Mouse (Mus musculus) heart, embryonic 10.5 days (tissue): ENCODE data around the gene Atp6v0b. TPM values are rescaled to one million over a fixed set of nuclear protein-coding genes. Genes with fewer than 3 reads are reported as not detected.

Experiments used
- DNase-seq: peaks from one replicate; pipeline ENCODE4 v3.0.0-alpha.2; 2017; ENCODE audit warnings: low spot score
- H3K27ac ChIP-seq: fragments of 300-500 bp; sonication (generic); 2 replicates; pipeline ENCODE4 v1.5.1; 2016; ENCODE audit warnings: mild to moderate bottlenecking
- H3K27me3 ChIP-seq: fragments of 300-500 bp; sonication (generic); 2 replicates; pipeline ENCODE4 v1.6.1; 2016; ENCODE audit warnings: mild to moderate bottlenecking; ENCODE audit not compliant: poor library complexity, insufficient read depth, severe bottlenecking
- H3K36me3 ChIP-seq: fragments of 300-500 bp; sonication (generic); 2 replicates; pipeline ENCODE4 v1.6.1; 2016; ENCODE audit warnings: mild to moderate bottlenecking, moderate library complexity
- H3K4me1 ChIP-seq: fragments of 300-500 bp; sonication (generic); 2 replicates; pipeline ENCODE4 v1.6.1; 2016; ENCODE audit warnings: mild to moderate bottlenecking
- H3K4me3 ChIP-seq: fragments of 300-500 bp; sonication (generic); 2 replicates; pipeline ENCODE4 v1.5.1; 2016; ENCODE audit warnings: mild to moderate bottlenecking, moderate library complexity
- H3K9me3 ChIP-seq: fragments of 300-500 bp; sonication (generic); 2 replicates; pipeline ENCODE4 v1.6.1; 2016; ENCODE audit warnings: mild to moderate bottlenecking, moderate library complexity
- WGBS: fragments of 180-500 bp; shearing (Covaris S2); methylation state at CpG from one replicate; pipeline ENCODE4 v1.1.7; 2016; 5-methylcytosine and 5-hydroxymethylcytosine counted together
- polyA plus RNA-seq: library from polyadenylated mRNA; unstranded; fragments of >200 nt; fragmentation: Nextera tagmentation; extraction: Ambion mirVana; gene quantifications from 2 replicates; pipeline ENCODE4 v1.2.1, GENCODE M21; 2016

Gene Atp6v0b
- polyA plus RNA-seq, 1 experiment from 2014 or later, result 208 TPM

DNA sequence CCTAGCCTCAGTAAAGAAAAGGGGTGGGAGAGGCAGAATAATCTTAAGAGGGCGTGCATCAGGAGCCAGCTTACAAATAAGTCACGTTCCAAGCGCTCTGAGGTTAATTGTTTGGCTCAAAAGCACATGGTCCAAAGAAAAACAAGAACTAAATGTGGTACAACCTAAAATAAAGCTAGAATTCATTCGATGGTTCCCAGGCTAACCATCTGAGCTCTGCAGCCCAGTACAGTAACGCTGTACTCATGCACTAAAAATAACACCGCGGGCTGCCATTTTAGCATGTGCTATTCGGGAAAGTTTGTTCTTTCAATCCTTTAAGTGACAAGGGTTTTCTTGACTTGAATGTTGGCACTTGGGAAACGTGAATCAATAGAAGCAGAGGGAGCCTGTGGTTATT is 26.6 kb downstream of the Atp6v0b start:
- DNase-seq, result no peak
- Histone ChIP-seq H3K27me3 (peaks cover 34% of the 10 kb centered on the region), H3K27ac (no peak overlapping the region), H3K36me3 (peaks cover 27% of the 10 kb centered on the region), H3K4me1 (peaks cover 28% of the 10 kb centered on the region), H3K9me3 (no peaks in the 10 kb centered on the region), H3K4me3 (no peak overlapping the region)
- WGBS, result 87% methylated on average over 9 of the region's 9 CpGs

DNA sequence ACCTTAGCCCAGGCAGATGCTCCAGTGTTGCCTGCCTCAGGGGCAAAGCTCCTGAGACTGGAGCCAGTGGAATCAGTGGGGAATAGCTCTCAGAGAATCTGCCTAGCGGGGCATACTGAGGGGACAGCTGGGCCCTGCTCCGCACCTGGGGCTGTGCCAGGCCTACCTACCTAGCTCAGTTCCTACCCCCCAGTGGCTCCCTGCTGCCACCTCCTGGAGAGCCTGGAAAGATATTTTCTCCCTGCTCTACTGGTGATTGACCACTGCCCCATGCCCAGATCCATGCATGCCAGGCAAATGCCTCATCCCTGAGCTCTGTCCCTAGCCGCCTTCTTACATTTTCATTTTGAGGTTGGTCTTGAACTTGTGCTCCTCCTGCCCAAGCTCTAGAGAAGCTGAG is 28.3 kb downstream of the Atp6v0b start:
- Histone ChIP-seq H3K36me3 (peaks cover 14% of the 10 kb centered on the region; the same call in 1 of the 2 replicates), H3K27me3 (peaks cover 30% of the 10 kb centered on the region; the same call in 1 of the 2 replicates), H3K27ac (no peak overlapping the region), H3K4me1 (peaks cover 40% of the 10 kb centered on the region), H3K9me3 (no peaks in the 10 kb centered on the region), H3K4me3 (no peak overlapping the region)
- 65% methylated on average over 3 of the region's 3 CpGs for WGBS
- no peak for DNase-seq

DNA sequence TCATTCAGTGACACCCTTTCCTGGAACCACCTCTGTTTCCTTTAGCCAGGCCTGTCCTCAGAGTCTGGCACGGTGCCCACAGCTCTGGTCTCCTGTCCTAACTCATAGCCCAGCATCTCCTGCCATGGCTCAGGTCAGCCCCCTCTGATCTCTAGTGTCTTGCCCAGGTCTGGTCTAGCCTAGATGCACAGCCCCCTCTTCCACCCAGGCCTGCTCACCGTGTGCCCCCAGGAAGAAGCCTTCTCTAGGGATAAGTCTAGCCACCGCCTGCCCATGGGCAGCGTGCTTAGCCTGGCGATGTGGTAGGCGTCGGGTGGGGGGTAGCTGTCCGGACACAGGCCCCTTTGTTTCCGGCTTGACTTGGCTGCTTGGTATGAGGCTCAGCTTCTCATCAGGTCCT is 32.0 kb downstream of the Atp6v0b start:
- peaks cover 14% of the 10 kb centered on the region; the same call in 1 of the 2 replicates for H3K36me3 ChIP-seq
- H3K4me3 ChIP-seq, result no peak overlapping the region
- H3K4me1 ChIP-seq, result peaks cover 26% of the 10 kb centered on the region
- peaks cover 28% of the 10 kb centered on the region; the same call in 1 of the 2 replicates for H3K27me3 ChIP-seq
- WGBS, result 77% methylated on average over 9 of the region's 9 CpGs
- no peaks in the 10 kb centered on the region for H3K9me3 ChIP-seq
- 0 out of 2 replicates have a peak overlapping the region, but pooled peaks have one; percentile 32 for H3K27ac ChIP-seq
- no peak for DNase-seq

DNA sequence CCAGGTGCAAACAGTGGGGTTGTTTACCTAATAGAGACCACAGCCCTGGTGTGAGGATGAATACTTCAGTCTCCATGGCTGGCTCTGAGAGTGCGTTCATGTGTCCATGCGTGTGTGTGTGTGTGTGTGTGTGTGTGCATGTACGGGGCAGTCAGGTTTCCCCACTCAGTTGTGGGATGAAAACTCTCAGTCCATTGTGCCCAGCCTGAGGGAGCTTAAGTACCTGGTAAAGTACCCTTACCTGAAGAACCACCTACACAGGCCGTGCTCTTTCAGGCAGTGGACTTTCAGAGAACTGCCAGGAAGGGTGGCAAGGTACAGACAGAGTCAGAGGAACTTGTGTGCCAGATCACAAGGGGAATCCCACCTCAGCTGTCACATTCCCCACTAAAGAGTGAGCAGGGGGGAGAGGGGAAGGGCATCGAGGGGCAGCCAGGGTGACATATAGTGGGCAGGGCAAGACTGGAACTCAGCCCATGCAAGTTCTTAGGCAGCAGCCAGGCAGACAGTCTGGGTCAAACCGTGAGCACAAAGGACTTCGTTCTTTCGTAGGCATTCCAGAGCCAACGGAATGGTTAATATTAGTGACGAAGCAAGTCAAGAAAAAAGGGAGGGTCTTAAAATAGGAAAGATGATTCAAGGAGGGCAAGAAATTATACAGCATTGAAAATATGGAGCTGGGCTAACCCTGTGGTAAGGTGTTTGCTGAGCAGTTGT is 34.8 kb downstream of the Atp6v0b start:
- peaks cover 14% of the 10 kb centered on the region; the same call in 1 of the 2 replicates for H3K36me3 ChIP-seq
- H3K4me3 ChIP-seq, result no peak overlapping the region
- H3K4me1 ChIP-seq, result peaks cover 33% of the 10 kb centered on the region
- H3K27ac ChIP-seq, result no peak overlapping the region
- H3K27me3 ChIP-seq, result peaks cover 34% of the 10 kb centered on the region; the same call in 1 of the 2 replicates
- H3K9me3 ChIP-seq, result no peaks in the 10 kb centered on the region
- 87% methylated on average over 10 of the region's 10 CpGs for WGBS
- DNase-seq, result no peak

DNA sequence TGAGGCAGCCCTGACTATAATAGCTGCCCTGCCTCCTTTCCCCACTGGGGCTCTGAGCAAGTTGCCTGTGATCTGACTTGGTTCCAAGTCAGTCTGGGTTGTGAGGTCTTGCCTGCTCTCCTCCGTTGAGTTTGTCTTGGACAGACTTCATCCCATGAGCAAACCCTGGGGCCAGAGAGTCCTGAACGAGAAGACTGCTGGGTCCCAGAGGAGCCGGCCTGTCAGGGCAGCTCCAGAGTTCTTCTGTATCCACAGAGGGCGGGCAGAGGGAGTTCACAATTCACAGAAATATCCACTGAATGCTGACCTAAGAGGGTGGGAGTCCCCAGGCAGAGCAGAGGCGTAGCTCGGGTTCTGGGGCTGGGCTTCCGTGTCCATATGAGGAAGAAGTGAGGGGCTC is 36.3 kb downstream of the Atp6v0b start:
- no peak for DNase-seq
- Histone ChIP-seq H3K4me3 (no peak overlapping the region), H3K36me3 (peaks cover 2% of the 10 kb centered on the region; the same call in 1 of the 2 replicates), H3K27me3 (peaks cover 25% of the 10 kb centered on the region; the same call in 1 of the 2 replicates), H3K27ac (no peak overlapping the region), H3K4me1 (peaks cover 36% of the 10 kb centered on the region), H3K9me3 (no peaks in the 10 kb centered on the region)
- WGBS, result 80% methylated on average over 7 of the region's 7 CpGs

DNA sequence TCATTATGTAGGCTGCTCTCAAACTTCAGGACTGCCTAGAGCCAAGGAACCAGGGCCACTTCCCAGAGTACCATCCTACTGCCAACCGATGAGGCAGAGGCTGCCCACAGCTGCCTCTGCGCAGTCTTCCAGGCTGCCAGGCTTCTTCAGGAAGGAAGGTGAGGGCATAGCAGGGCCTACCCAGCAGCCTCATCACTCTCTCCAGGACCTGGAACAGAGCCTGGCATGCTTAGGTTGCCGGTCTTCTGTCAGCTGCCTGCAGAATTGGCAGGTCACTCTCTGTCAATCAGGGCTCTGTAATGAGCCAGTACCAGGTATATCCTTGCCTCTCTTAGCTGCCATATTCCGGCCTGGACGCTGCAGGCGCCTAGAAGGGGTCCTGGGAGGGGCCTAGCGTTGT is 37.0 kb downstream of the Atp6v0b start:
- DNase-seq, result no peak

DNA sequence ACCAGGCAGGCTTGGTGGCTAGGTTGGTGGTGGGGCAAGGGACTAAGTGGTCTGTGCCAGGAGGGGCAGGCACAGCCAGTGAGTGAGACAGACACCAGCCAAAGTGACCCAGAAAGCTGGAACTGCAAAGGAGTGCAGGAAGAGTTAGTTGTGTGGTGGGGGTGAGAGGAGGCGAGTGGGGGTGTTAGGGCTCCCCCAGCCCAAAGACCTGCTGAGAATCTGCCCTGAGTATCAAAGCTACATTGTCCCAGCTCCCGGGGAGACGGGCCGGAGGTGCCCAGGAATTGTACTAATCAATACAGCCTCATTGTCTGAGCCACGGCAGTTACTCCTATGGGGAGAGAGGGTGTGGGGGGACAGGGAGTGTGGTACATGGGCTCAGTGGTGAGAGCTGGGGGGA is 37.6 kb downstream of the Atp6v0b start:
- 72% methylated on average over 5 of the region's 5 CpGs for WGBS
- Histone ChIP-seq H3K4me3 (no peak overlapping the region), H3K4me1 (peaks cover 24% of the 10 kb centered on the region), H3K27ac (no peak overlapping the region; the same call in 1 of the 2 replicates), H3K36me3 (peaks cover 7% of the 10 kb centered on the region; the same call in 1 of the 2 replicates), H3K27me3 (peaks cover 28% of the 10 kb centered on the region; the same call in 1 of the 2 replicates), H3K9me3 (no peaks in the 10 kb centered on the region)
- DNase-seq, result no peak

More for the DNA sequence above, 37.0 kb downstream of the Atp6v0b start:
- no peaks in the 10 kb centered on the region for H3K9me3 ChIP-seq
- H3K36me3 ChIP-seq, result peaks cover 7% of the 10 kb centered on the region; the same call in 1 of the 2 replicates
- H3K4me1 ChIP-seq, result peaks cover 31% of the 10 kb centered on the region
- no peak overlapping the region for H3K4me3 ChIP-seq
- peaks cover 24% of the 10 kb centered on the region; the same call in 1 of the 2 replicates for H3K27me3 ChIP-seq
- 84% methylated on average over 7 of the region's 7 CpGs for WGBS
- H3K27ac ChIP-seq, result no peak overlapping the region; the same call in 1 of the 2 replicates

DNA sequence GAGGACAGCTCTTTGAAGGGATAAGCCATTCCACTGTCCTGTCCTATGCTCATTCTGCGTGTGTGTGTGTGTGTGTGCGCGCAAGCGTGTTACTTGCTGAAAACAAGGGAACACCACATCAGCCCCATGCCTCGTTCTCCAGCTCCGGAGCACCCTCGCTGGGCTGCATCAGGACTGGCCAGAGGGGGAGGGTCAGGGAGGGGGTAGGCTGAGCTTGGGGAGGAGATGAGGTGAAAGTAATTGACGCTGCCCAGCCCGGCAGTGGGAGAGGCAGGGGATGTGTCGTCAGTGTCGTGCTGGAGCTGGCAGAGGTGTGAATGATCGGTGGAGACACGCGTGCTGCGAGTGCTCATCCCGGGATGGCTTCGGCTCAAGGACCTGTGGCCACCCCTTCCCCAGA is 38.1 kb downstream of the Atp6v0b start:
- WGBS, result 51% methylated on average over 17 of the region's 17 CpGs
- DNase-seq, result no peak
- Histone ChIP-seq H3K27me3 (peaks cover 28% of the 10 kb centered on the region; the same call in 1 of the 2 replicates), H3K27ac (no peak overlapping the region), H3K9me3 (no peaks in the 10 kb centered on the region), H3K4me1 (peaks cover 20% of the 10 kb centered on the region), H3K36me3 (peaks cover 7% of the 10 kb centered on the region; the same call in 1 of the 2 replicates), H3K4me3 (no peak overlapping the region)

DNA sequence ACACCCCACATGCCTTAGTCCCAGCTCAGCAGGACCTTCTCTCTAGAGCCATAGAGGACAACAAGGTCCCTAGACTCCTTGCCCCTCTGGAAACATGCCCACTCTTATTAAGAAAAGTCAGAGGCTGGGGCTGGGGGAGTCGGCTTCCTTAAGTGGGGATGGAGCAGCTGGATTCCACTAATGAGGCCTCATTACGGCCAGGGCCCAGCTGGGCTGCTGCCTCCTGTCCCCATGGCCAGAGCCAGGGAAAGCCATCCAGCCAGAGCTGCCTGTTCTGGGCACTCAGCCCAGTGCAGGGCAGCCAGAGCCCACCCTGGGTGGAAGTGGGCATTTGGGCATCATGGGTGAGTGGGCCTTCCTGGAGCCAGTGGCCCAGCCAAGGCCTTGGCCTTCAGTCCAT is 40.1 kb downstream of the Atp6v0b start:
- H3K4me1 ChIP-seq, result peaks cover 20% of the 10 kb centered on the region
- H3K36me3 ChIP-seq, result peaks cover 7% of the 10 kb centered on the region; the same call in 1 of the 2 replicates
- no peak overlapping the region for H3K4me3 ChIP-seq
- DNase-seq, result no peak
- 68% methylated on average over 2 of the region's 2 CpGs for WGBS
- H3K27me3 ChIP-seq, result peaks cover 34% of the 10 kb centered on the region; the same call in 1 of the 2 replicates
- H3K9me3 ChIP-seq, result no peaks in the 10 kb centered on the region
- H3K27ac ChIP-seq, result no peak overlapping the region

DNA sequence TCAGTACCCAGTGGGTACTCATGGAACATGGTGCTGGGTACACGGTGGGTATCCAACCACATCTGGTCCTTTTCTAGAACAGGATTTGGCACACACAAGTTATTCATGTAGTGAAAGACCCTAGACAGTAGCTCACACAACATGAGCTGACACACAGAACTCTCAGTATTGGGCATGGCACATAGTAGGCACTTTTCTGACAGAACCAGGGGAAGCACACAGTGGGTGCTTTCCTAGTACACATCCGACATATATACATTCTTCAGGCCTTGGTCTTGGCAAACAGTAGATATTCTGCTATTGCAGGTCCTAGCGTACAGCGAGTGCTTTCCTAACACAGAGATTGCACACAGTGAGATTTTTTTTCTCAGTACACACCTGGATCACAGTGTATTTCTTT is 40.9 kb downstream of the Atp6v0b start:
- Histone ChIP-seq H3K9me3 (no peaks in the 10 kb centered on the region), H3K36me3 (peaks cover 7% of the 10 kb centered on the region; the same call in 1 of the 2 replicates), H3K27ac (no peak overlapping the region), H3K27me3 (peaks cover 34% of the 10 kb centered on the region; the same call in 1 of the 2 replicates), H3K4me1 (peaks cover 20% of the 10 kb centered on the region), H3K4me3 (no peak overlapping the region)
- 96% methylated on average over 4 of the region's 4 CpGs for WGBS
- DNase-seq, result no peak

DNA sequence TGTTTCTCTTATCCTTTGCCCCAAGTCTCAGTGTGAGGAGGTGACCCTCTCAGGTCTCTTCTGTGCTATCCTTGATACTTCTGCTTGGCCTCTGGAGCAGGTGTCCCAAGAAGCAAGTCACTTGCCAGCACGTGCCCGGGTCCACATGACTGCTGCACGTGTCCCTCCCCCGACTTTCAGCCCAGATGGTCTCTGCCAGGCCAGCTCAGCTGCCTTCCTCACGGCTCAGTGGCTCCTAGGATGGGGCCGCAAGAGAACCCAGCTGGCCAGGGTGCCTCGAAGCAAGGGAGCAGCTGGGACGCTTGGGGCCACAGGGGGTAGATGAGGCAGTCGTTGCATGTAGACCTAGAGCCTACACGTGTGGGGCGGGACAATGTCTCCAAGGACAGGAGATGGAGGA is 41.8 kb downstream of the Atp6v0b start:
- DNase-seq, result no peak
- no peak overlapping the region for H3K4me3 ChIP-seq
- 84% methylated on average over 11 of the region's 11 CpGs for WGBS
- peaks cover 31% of the 10 kb centered on the region; the same call in 1 of the 2 replicates for H3K27me3 ChIP-seq
- no peak overlapping the region for H3K27ac ChIP-seq
- H3K9me3 ChIP-seq, result no peaks in the 10 kb centered on the region
- H3K4me1 ChIP-seq, result peaks cover 20% of the 10 kb centered on the region
- peaks cover 7% of the 10 kb centered on the region; the same call in 1 of the 2 replicates for H3K36me3 ChIP-seq

DNA sequence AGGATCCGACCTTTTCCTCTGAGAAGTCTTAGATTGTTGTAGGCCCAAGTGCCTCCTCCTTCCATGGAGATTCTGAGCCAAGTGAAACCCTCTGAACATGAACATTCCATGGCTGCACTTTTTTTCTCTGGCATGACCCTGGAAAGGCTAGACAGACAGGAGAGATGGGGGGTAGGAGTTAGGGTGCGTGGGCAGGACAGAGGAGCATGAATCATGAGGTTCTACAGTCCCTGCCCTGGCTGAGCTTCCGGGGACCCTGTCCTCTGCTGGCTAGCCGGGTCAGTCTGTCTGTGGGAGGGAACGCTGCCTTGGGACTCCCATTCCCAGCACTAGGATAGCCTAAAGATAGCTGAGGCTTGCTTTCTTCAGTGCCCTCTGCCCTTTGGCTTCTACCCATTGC is 42.7 kb downstream of the Atp6v0b start:
- H3K4me3 ChIP-seq, result no peak overlapping the region
- peaks cover 24% of the 10 kb centered on the region; the same call in 1 of the 2 replicates for H3K27me3 ChIP-seq
- 87% methylated on average over 5 of the region's 5 CpGs for WGBS
- peaks cover 7% of the 10 kb centered on the region; the same call in 1 of the 2 replicates for H3K36me3 ChIP-seq
- H3K4me1 ChIP-seq, result peaks cover 11% of the 10 kb centered on the region
- no peaks in the 10 kb centered on the region for H3K9me3 ChIP-seq
- no peak overlapping the region for H3K27ac ChIP-seq
- DNase-seq, result no peak

DNA sequence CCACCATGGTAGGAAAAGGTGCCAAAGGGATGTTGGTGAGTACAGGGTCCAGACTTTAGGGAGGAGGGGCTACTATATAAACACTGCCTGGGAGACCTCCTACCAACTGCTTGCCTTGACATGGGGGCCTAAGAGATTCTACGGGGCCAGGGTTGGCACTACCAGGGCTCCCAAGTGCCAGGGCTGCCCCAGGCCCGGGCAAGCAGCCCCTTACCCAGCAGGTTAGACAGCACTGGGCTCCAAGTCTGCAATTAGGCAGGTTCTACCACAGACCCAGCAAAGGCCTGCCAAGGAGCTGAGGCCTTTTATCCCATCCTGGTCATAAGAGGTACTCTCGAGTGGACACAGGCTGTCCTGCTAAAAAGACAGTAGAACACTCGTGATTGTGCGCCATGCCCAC is 44.0 kb downstream of the Atp6v0b start:
- Histone ChIP-seq H3K4me1 (peaks cover 3% of the 10 kb centered on the region), H3K27ac (no peak overlapping the region), H3K4me3 (no peak overlapping the region), H3K36me3 (peaks cover 7% of the 10 kb centered on the region; the same call in 1 of the 2 replicates), H3K9me3 (no peaks in the 10 kb centered on the region), H3K27me3 (peaks cover 18% of the 10 kb centered on the region; the same call in 1 of the 2 replicates)
- no peak for DNase-seq
- 89% methylated on average over 5 of the region's 5 CpGs for WGBS
